Mouse (Mus musculus): ENCODE measurements at regions not wholly inside any gene's neighbourhood (a gene's known extent, or its start where the extent isn't known, plus 50 kb on each side); places are given as distances from the start of the nearest gene placed in this dataset.
"Not testable (repeated sequence)": the region's sequence is repeated elsewhere in the genome, so short reads cannot be mapped to it uniquely, and the experiment has no call there.

DNA sequence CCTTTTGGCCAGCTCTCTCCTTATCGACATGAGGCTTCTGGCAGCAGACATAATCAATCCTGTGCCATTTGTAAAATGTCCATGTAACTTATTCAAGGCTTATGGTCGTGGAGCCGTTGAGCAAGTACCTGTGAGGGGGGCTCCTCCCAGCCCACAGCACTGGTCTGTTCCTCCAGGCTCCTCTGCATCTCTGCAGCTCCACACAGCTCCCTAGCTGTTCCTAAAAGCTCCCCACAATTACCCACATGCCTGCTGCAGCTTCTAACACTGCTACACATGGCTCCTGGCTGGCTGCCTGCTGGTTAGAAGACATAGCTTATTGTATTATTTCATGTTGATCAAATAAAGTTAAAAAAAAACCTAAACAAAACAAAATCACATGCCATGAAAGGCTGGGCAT lies 77.9 kb downstream of the Tcp10c start:
- not testable (repeated sequence) for H3K4me2 ChIP-seq; H3K4me3 ChIP-seq; ATAC-seq; H3K9me3 ChIP-seq (replicated peaks); H3K27me3 ChIP-seq (replicated peaks); H3K27ac ChIP-seq; H3K4me1 ChIP-seq; H3K36me3 ChIP-seq; H3K9ac ChIP-seq
- 50% methylated on average over 3 of the region's 3 CpGs for WGBS (ENCODE audit: insufficient replicate concordance)

DNA sequence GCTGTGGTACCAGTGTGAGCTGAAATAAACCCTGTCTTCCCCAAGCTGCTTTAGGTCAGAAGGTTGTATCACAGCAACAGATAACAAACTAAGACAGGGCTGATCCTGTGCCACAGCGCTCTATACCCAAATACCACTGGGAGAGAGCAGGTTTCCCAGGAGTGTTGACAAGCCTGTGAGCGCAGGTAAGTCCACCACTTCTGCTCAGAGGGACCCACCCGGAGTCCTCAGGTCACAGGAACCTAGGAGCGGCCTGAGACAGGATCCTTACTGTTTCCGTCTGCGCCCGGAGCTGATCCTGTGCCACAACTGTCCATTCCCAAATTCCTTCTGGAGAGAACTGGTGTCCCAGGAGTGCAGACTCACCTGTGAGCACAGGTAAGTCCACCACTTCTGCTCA lies 79.8 kb downstream of the Tcp10c start:
- H3K4me3 ChIP-seq; H3K4me1 ChIP-seq; H3K9me3 ChIP-seq (replicated peaks); H3K36me3 ChIP-seq; H3K9ac ChIP-seq; H3K4me2 ChIP-seq; H3K27me3 ChIP-seq (replicated peaks); H3K27ac ChIP-seq; ATAC-seq: not testable (repeated sequence)
- WGBS (ENCODE audit: insufficient replicate concordance), result 71% methylated on average over 7 of the region's 7 CpGs

GRCm38 (mm10) chr17:13438790-13439189 lies 84.4 kb downstream of the Tcp10c start:
- H3K4me2 ChIP-seq; H3K36me3 ChIP-seq; ATAC-seq; H3K9ac ChIP-seq; H3K27ac ChIP-seq; H3K4me3 ChIP-seq; H3K27me3 ChIP-seq (replicated peaks); H3K4me1 ChIP-seq: not testable (repeated sequence)
- WGBS (ENCODE audit: insufficient replicate concordance), result 46% methylated on average over 3 of the region's 3 CpGs
- H3K9me3 ChIP-seq (replicated peaks), result peaks cover 22% of the 10 kb centered on the region

DNA sequence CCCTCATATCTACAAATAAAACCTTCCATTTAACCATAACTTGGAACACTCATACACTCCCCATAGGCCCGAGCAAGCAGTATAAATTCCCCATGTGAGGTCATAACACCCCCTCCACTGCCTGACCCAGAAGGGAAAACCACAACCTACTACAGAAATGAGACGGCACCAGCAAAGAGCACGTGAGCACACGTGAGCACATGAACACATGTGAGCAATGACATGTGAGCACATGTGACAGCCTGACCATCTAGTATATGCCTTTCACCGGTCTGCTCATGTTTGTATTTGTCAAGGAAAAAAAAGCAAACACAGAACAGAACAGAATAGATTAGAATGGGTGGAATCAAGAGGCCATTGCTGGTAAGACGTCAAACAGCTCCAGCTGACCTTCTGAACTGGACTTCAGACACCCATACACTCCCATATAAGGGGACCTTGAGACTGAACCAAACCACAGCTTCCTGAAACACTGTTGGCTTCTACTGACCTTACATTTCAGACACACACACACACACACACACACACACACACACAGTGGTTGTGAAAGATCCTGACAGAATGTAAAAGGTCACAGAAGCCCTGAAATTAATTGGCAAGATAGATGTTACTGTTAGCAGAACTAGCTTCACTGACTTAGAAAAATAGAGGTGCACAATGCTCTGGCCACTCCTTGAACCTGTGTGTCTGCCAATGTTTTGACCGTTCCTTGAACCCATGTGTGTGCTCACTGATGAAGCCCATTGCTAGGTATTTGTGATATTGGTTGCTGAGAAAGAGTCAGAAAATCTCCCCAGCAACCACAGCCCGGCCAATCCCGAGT lies 86.5 kb downstream of the Tcp10c start:
- not testable (repeated sequence) for H3K27me3 ChIP-seq (replicated peaks); H3K9ac ChIP-seq; H3K4me1 ChIP-seq; H3K4me3 ChIP-seq; H3K36me3 ChIP-seq; ATAC-seq; H3K4me2 ChIP-seq; H3K27ac ChIP-seq
- H3K9me3 ChIP-seq (replicated peaks), result peaks cover 29% of the 10 kb centered on the region
- WGBS (ENCODE audit: insufficient replicate concordance), result 65% methylated on average over 9 of the region's 9 CpGs

- ATAC-seq; H3K4me1 ChIP-seq; H3K9ac ChIP-seq; H3K27me3 ChIP-seq (replicated peaks); H3K4me2 ChIP-seq; H3K36me3 ChIP-seq; H3K27ac ChIP-seq; H3K4me3 ChIP-seq: not testable (repeated sequence)
- H3K9me3 ChIP-seq (replicated peaks), result peaks cover 29% of the 10 kb centered on the region
- 64% methylated on average over 6 of the region's 6 CpGs for WGBS (ENCODE audit: insufficient replicate concordance)
Observed at GRCm38 (mm10) chr17:13442229-13442628, 87.9 kb downstream of the Tcp10c start.

DNA sequence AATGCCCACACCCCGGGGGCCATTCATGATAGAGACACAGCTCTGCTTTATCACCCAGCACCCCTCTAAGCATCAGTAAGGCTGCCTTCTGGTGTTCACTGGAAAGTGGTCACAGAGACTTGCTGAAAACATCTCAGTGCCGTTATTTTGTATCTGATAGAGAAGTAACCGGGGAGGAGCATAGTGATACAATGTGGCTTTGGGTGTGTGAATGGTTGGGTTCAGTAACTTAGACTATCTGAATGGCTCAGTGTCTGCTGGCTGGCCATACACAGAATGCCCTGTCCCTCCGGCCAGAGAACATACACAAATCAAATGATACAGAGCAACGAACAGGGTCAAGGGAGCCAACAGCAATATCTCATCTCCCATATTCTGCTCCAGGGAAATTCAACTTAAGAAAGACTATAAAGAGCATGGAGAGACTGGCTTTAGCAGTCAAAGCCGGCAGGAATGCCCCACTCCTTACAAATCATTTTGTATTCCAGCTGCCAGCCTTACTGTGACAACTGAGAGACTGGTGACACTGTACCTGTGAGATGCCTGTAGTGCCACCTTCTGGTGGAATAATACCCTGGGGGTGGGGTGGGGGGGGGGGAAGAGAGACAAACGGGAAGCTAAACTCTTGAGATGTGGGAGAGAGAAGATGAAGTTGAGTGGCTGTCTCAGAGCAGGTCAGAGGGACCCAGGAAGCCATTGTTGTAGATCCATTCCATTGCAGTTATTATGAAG lies 102.7 kb downstream of the Tcp10c start:
- not testable (repeated sequence) for H3K4me1 ChIP-seq; H3K27ac ChIP-seq; H3K4me2 ChIP-seq; ATAC-seq; H3K27me3 ChIP-seq (replicated peaks); H3K9ac ChIP-seq; H3K4me3 ChIP-seq; H3K36me3 ChIP-seq
- 55% methylated on average over 7 of the region's 7 CpGs for WGBS (ENCODE audit: insufficient replicate concordance)
- H3K9me3 ChIP-seq (replicated peaks), result peaks cover 15% of the 10 kb centered on the region

DNA sequence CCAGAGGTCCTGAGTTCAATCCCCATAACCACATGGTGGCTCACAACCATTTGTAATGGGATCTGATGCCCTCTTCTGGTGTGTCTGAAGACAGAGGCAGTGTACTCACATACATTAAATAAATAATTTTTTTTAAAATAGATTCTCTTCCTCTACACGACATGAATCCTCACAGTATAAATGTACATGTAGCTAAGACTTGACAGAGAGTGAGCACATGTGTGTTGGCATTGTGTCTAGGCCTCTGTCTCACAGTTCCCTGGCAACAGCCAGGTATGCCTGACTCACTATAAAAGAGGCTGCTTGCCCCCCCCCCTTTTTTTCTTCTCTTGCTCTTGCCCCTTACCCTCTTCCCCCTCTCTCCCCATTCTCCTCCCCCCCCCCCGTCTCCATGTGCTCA lies 103.6 kb downstream of the Tcp10c start:
- H3K4me3 ChIP-seq, H3K9ac ChIP-seq: not testable (repeated sequence)

GRCm38 (mm10) chr17:13458814-13459213 lies 104.4 kb downstream of the Tcp10c start:
- not testable (repeated sequence) for H3K9me3 ChIP-seq (replicated peaks); ATAC-seq

More for the DNA sequence above, 103.6 kb downstream of the Tcp10c start:
- not testable (repeated sequence) for H3K4me1 ChIP-seq; H3K27me3 ChIP-seq (replicated peaks); H3K4me2 ChIP-seq; ATAC-seq; H3K9me3 ChIP-seq (replicated peaks); H3K27ac ChIP-seq; H3K36me3 ChIP-seq
- 76% methylated on average over 2 of the region's 2 CpGs for WGBS (ENCODE audit: insufficient replicate concordance)

DNA sequence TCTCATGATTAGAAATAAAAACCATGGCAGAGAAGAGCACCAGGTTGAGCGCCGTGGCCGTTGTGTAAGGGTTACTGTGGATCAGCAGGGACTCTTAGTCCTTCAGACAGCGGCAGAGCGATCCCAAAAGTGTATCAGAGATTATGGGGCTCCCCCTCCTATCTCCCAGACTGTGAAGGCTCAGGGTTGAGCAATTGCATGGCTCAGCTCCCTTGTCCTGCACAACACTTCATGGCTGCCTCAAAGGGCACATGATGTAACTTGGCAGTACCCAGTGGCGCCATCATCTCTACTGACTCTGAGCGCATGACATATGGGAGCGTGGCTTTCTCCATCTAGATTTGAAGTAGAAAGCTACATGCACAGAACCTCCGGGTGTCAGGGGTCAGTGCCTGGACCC lies 108.3 kb downstream of the Tcp10c start:
- not testable (repeated sequence) for H3K4me2 ChIP-seq; ATAC-seq; H3K9ac ChIP-seq; H3K4me3 ChIP-seq; H3K27me3 ChIP-seq (replicated peaks); H3K4me1 ChIP-seq; H3K36me3 ChIP-seq; H3K9me3 ChIP-seq (replicated peaks); H3K27ac ChIP-seq
- 60% methylated on average over 5 of the region's 9 CpGs for WGBS (ENCODE audit: insufficient replicate concordance)

More at GRCm38 (mm10) chr17:13458814-13459213, 104.4 kb downstream of the Tcp10c start:
- H3K9ac ChIP-seq; H3K27me3 ChIP-seq (replicated peaks); H3K4me2 ChIP-seq; H3K36me3 ChIP-seq; H3K27ac ChIP-seq; H3K4me3 ChIP-seq; H3K4me1 ChIP-seq: not testable (repeated sequence)
- 83% methylated on average over 1 of the region's 2 CpGs for WGBS (ENCODE audit: insufficient replicate concordance)

DNA sequence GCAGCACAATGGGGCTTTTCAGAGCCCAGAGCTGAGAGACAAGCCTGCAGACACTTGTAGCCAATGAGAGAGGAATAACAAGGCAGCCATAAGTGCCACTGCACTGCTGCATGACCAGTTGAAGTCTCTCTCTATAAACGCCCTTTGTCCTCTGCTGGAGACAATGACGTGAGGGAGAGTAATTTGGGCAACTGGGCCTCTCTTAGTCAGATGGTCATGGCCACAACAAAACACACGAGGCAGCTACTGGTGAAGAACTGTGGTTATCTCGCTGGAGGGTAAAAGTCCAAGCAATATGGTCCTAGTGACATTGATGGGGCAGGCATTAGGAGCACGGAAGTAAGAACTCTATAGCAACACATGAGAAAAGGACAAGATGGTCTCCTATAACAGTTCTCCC lies 111.5 kb downstream of the Tcp10c start:
- not testable (repeated sequence) for H3K27ac ChIP-seq; ATAC-seq; H3K4me2 ChIP-seq; H3K9ac ChIP-seq; H3K27me3 ChIP-seq (replicated peaks); H3K36me3 ChIP-seq; H3K9me3 ChIP-seq (replicated peaks); H3K4me3 ChIP-seq; H3K4me1 ChIP-seq
- 40% methylated on average over 5 of the region's 5 CpGs for WGBS (ENCODE audit: insufficient replicate concordance)

- not testable (repeated sequence) for H3K9ac ChIP-seq; ATAC-seq; H3K4me2 ChIP-seq; H3K9me3 ChIP-seq (replicated peaks); H3K36me3 ChIP-seq; H3K27ac ChIP-seq; H3K4me3 ChIP-seq; H3K27me3 ChIP-seq (replicated peaks); H3K4me1 ChIP-seq
- WGBS (ENCODE audit: insufficient replicate concordance), result 65% methylated on average over 8 of the region's 8 CpGs
Observed at GRCm38 (mm10) chr17:13469867-13470380, 115.6 kb downstream of the Tcp10c start.

GRCm38 (mm10) chr17:13472460-13473062 lies 118.2 kb downstream of the Tcp10c start:
- 22% methylated on average over 7 of the region's 7 CpGs for WGBS (ENCODE audit: insufficient replicate concordance)
- ATAC-seq, result no peak
- Histone ChIP-seq H3K9ac (no peak overlapping the region), H3K9me3 (replicated peaks) (no peaks in the 10 kb centered on the region), H3K4me3 (no peak overlapping the region), H3K27ac (no peak overlapping the region), H3K36me3 (no peaks in the 10 kb centered on the region), H3K4me2 (no peak overlapping the region), H3K27me3 (replicated peaks) (no peaks in the 10 kb centered on the region), H3K4me1 (no peaks in the 10 kb centered on the region)

Measured in liver, embryonic 12.5 days (tissue).